Mouse (Mus musculus) liver, embryonic 14.5 days (tissue): Measurements from ENCODE around the gene Tmem106a.

Source experiments
- CTCF ChIP-seq: IDR thresholded peaks from 2 replicates; pipeline ENCODE4 v1.5.1; 2016; ENCODE audit warnings: antibody characterized with exemption, low read depth, control low read depth
- EP300 ChIP-seq: IDR thresholded peaks from 2 replicates; pipeline ENCODE4 v1.6.1; 2016; ENCODE audit warnings: antibody characterized with exemption, low read depth

DNA sequence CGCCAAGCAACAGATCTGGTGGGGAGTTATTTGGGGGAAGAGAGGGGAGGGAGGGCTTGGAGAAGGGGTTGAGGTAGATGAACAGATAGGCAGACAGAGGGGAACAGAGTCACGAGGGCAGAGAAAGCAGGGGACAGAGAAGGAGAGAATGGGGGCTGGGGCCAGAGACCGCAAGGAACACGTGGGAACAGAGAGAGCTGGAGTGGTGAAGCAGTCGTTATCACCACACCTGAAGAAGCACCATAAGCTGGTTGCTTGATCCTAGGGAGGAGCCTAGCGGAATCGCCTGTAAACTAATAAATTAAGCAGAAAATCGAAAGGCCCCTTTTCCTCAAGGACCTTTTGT, 44.6 kb downstream of the Tmem106a start:
- TF ChIP-seq CTCF: no peak
- no peak for TF ChIP-seq EP300
